Mouse (Mus musculus): ENCODE results near the gene Rhof. TPM values are rescaled to one million over a fixed set of nuclear protein-coding genes. Genes with fewer than 3 reads are reported as not detected.

Gene Rhof
- polyA plus RNA-seq, 2 experiments: 1.8 to 2.5 TPM

- Histone ChIP-seq H3K27me3 (ENCODE audit: control insufficient read depth, insufficient read depth, low read length) (no peaks in the 10 kb centered on the region), H3K36me3 (replicated peaks; ENCODE audit: control insufficient read depth, insufficient read depth, low read depth) (peaks cover 10% of the 10 kb centered on the region), H3K27ac (peak overlapping the region; percentile 94), H3K4me3 (ENCODE audit: insufficient read depth in 1 of 2, low read depth in 2 of 2, low read length in 2 of 2) (peak overlapping the region; percentile 72 to 85), H3K9me3 (ENCODE audit: control insufficient read depth, low read length) (peaks cover 2% of the 10 kb centered on the region; the same call in 1 of the 2 replicates), H3K9ac (replicated peaks) (peak overlapping the region; percentile 95), H3K4me2 (ENCODE audit: low read depth) (peak overlapping the region; percentile 85), H3K4me1 (replicated peaks; ENCODE audit: control insufficient read depth in 2 of 2, insufficient read depth in 2 of 2, low read length in 1 of 2) (peaks cover 23 to 24% of the 10 kb centered on the region in 2 experiments)
- 5% methylated on average over 45 of the region's 45 CpGs for WGBS (ENCODE audit: insufficient replicate concordance)
- TF ChIP-seq EP300 (IDR thresholded peaks at IDR 0.05; ENCODE audit: low read depth) (no peak), CTCF (IDR thresholded peaks at IDR 0.05; ENCODE audit: low read depth) (no peak)
- ATAC-seq (ENCODE audit: insufficient read depth) (peak; percentile 87), DNase-seq (ENCODE audit: low read depth in 3 of 3, low spot score in 3 of 3) (peak; percentile 84 to 86 (median 85))
Measured at GRCm38 (mm10) chr5:123075576-123076418, 56.7 kb downstream of the Rhof start.

DNA sequence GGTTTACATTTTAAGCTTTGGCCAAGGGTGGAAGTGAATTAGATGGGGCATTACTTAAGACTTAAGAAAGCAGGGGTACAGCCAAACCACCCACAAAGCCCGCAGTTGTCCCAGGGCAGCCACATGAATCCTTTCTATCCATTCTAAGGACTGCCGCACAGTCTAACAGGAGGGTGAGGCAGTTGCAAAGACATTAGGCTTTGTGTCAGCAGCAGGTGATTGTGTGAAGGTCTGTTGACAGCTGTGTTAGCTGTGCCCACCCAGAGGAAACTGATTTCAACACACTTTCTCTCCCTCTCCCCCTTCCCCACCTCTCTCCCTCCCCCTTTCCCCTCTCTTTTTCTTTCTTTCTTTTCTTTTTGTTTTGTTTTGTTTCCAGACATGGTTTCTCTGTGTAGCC, 63.8 kb downstream of the Rhof start:
- H3K36me3 ChIP-seq (replicated peaks; ENCODE audit: control insufficient read depth, insufficient read depth, low read depth): no peaks in the 10 kb centered on the region
- H3K9me3 ChIP-seq (ENCODE audit: control insufficient read depth, low read length): no peaks in the 10 kb centered on the region
- TF ChIP-seq EP300 (IDR thresholded peaks at IDR 0.05; ENCODE audit: low read depth) (no peak), CTCF (IDR thresholded peaks at IDR 0.05; ENCODE audit: low read depth) (no peak)
- no peak for DNase-seq (ENCODE audit: low read depth in 3 of 3, low spot score in 3 of 3)
- H3K4me3 ChIP-seq (ENCODE audit: insufficient read depth in 1 of 2, low read depth in 2 of 2, low read length in 2 of 2): no peak overlapping the region
- ATAC-seq (ENCODE audit: insufficient read depth): no peak
- no peak overlapping the region for H3K27ac ChIP-seq
- H3K9ac ChIP-seq (replicated peaks): no peak overlapping the region
- H3K4me1 ChIP-seq (replicated peaks; ENCODE audit: control insufficient read depth in 2 of 2, insufficient read depth in 2 of 2, low read length in 1 of 2): peaks cover 6 to 7% of the 10 kb centered on the region in 2 experiments; a peak in 3 of 4 replicates
- H3K27me3 ChIP-seq (ENCODE audit: control insufficient read depth, insufficient read depth, low read length): no peaks in the 10 kb centered on the region
- H3K4me2 ChIP-seq (ENCODE audit: low read depth): no peak overlapping the region
- 80% methylated on average over 2 of the region's 2 CpGs for whole genome bisulfite sequencing (ENCODE audit: insufficient replicate concordance)

DNA sequence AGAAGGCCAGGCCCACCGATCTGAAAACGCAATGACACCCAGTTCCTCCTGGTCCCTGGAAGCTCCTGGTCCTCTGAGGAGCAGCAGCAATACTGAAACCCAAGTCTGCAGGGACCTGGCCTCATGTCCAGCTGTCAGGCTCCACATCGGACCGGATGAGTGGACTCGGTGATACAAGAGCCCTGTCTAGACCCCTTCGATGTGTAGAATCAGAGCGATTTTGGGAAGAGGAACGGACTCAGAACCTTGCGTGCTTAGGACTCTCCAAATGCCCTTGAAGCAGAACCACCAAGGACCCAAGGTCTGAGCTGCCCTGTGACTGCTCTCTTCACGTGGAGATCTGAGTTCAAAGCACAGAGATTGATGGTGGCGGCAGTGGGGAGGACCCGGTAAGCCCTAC, 64.4 kb downstream of the Rhof start, which contains the start of gene Tmem120b:
Tmem120b (plus strand) TSS at position 301 of the 400 bp plus-strand sequence.
- Histone ChIP-seq H3K9ac (replicated peaks) (0 out of 2 replicates have a peak within 1 kb of the TSS, but pooled peaks have one; percentile 9), H3K4me1 (replicated peaks; ENCODE audit: control insufficient read depth in 2 of 2, insufficient read depth in 2 of 2, low read length in 1 of 2) (peaks cover 6 to 7% of the 10 kb centered on the region in 2 experiments; a peak in 3 of 4 replicates), H3K36me3 (replicated peaks; ENCODE audit: control insufficient read depth, insufficient read depth, low read depth) (no peaks in the 10 kb centered on the region), H3K9me3 (ENCODE audit: control insufficient read depth, low read length) (no peaks in the 10 kb centered on the region), H3K27ac (no peak within 1 kb of the TSS), H3K4me3 (ENCODE audit: insufficient read depth in 1 of 2, low read depth in 2 of 2, low read length in 2 of 2) (no peak within 1 kb of the TSS), H3K27me3 (ENCODE audit: control insufficient read depth, insufficient read depth, low read length) (no peaks in the 10 kb centered on the region), H3K4me2 (ENCODE audit: low read depth) (no peak within 1 kb of the TSS)
- 80% methylated on average over 12 of the region's 12 CpGs for WGBS (ENCODE audit: insufficient replicate concordance)
- DNase-seq (ENCODE audit: low read depth in 3 of 3, low spot score in 3 of 3): no peak
- TF ChIP-seq CTCF (IDR thresholded peaks at IDR 0.05; ENCODE audit: low read depth) (no peak), EP300 (IDR thresholded peaks at IDR 0.05; ENCODE audit: low read depth) (no peak)
- ATAC-seq (ENCODE audit: insufficient read depth): no peak

DNA sequence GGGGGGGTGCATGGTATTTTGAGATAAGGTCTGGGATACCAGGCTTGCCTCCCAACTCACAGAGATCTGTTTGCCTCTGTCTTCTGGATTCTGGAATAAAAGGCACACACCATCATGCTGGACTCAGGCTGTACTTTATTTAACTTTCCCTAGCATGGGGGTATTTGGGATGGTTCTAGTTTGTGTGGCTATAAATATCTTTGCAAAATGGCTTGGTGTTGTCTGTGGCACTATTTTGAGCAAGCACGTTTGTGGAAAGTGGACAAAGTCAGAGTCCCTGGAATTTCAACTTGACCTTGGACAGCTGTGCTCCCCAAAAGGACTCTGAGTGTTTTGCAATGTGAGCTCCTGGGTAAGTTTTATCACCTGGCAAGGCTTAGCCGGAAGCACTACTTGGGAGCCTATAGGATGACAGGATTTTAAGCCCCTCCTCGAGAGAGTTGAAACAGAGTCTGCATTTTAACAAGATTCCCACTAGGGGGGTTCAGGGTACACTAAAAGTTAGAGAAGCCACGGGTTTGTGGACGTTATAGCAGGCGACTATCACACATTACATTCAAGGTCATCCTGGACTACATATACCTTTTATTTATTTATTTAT, 65.0 kb downstream of the Rhof start:
- Histone ChIP-seq H3K27ac (no peak overlapping the region), H3K9ac (replicated peaks) (0 out of 2 replicates have a peak overlapping the region, but pooled peaks have one; percentile 9), H3K9me3 (ENCODE audit: control insufficient read depth, low read length) (no peaks in the 10 kb centered on the region), H3K4me3 (ENCODE audit: insufficient read depth in 1 of 2, low read depth in 2 of 2, low read length in 2 of 2) (no peak overlapping the region), H3K36me3 (replicated peaks; ENCODE audit: control insufficient read depth, insufficient read depth, low read depth) (no peaks in the 10 kb centered on the region), H3K4me1 (replicated peaks; ENCODE audit: control insufficient read depth in 2 of 2, insufficient read depth in 2 of 2, low read length in 1 of 2) (peaks cover 6 to 7% of the 10 kb centered on the region in 2 experiments; a peak in 3 of 4 replicates), H3K4me2 (ENCODE audit: low read depth) (no peak overlapping the region), H3K27me3 (ENCODE audit: control insufficient read depth, insufficient read depth, low read length) (no peaks in the 10 kb centered on the region)
- ATAC-seq (ENCODE audit: insufficient read depth) (peak; percentile 74), DNase-seq (ENCODE audit: low read depth in 3 of 3, low spot score in 3 of 3) (peak; percentile 62 to 76 (median 65))
- WGBS (ENCODE audit: insufficient replicate concordance): 11% methylated on average over 6 of the region's 6 CpGs
- TF ChIP-seq EP300 (IDR thresholded peaks at IDR 0.05; ENCODE audit: low read depth) (no peak), CTCF (IDR thresholded peaks at IDR 0.05; ENCODE audit: low read depth) (peak; percentile 47; the same call in 1 of the 2 replicates)

- Histone ChIP-seq H3K4me3 (ENCODE audit: insufficient read depth in 1 of 2, low read depth in 2 of 2, low read length in 2 of 2) (no peak overlapping the region), H3K4me1 (replicated peaks; ENCODE audit: control insufficient read depth in 2 of 2, insufficient read depth in 2 of 2, low read length in 1 of 2) (peaks cover 6 to 9% of the 10 kb centered on the region in 2 experiments; a peak in 3 of 4 replicates), H3K9me3 (ENCODE audit: control insufficient read depth, low read length) (no peaks in the 10 kb centered on the region), H3K27me3 (ENCODE audit: control insufficient read depth, insufficient read depth, low read length) (no peaks in the 10 kb centered on the region), H3K4me2 (ENCODE audit: low read depth) (no peak overlapping the region), H3K9ac (replicated peaks) (no peak overlapping the region), H3K36me3 (replicated peaks; ENCODE audit: control insufficient read depth, insufficient read depth, low read depth) (no peaks in the 10 kb centered on the region), H3K27ac (no peak overlapping the region)
- WGBS (ENCODE audit: insufficient replicate concordance): 28% methylated on average over 6 of the region's 6 CpGs
- ATAC-seq (ENCODE audit: insufficient read depth) (no peak), DNase-seq (ENCODE audit: low read depth in 3 of 3, low spot score in 3 of 3) (peak; percentile 72 to 75 (median 72))
- TF ChIP-seq EP300 (IDR thresholded peaks at IDR 0.05; ENCODE audit: low read depth): no peak
- TF ChIP-seq CTCF (IDR thresholded peaks at IDR 0.05; ENCODE audit: low read depth): peak; percentile 59
Measured at GRCm38 (mm10) chr5:123064207-123064606, 68.3 kb downstream of the Rhof start.
